Mouse (Mus musculus) spleen, adult 2 months (tissue): Measurements from ENCODE around the gene Sod3. TPM values are rescaled to one million over a fixed set of nuclear protein-coding genes. Genes with fewer than 3 reads are reported as not detected.

ENCODE experiments used
- DNase-seq, 2 experiments: peaks; one replicate each; pipeline versions ENCODE4 v3.0.0 to v3.0.0-alpha.2; 2012 to 2021; ENCODE audit warnings: low spot score in 2 of 2, low read depth in 1 of 2
- H3K27ac ChIP-seq: fragments of 200-500 bp; 2 replicates; pipeline ENCODE4 v1.5.1; 2012; ENCODE audit warnings: low read length, inconsistent platforms; ENCODE audit not compliant: insufficient read depth
- H3K27me3 ChIP-seq: fragments of 200-500 bp; 2 replicates; pipeline ENCODE4 v1.6.1; 2012; ENCODE audit warnings: mild to moderate bottlenecking, moderate library complexity, low read length, inconsistent platforms; ENCODE audit not compliant: control insufficient read depth, insufficient read depth
- H3K36me3 ChIP-seq: fragments of 200-500 bp; 2 replicates; pipeline ENCODE4 v1.6.1; 2012; ENCODE audit warnings: mild to moderate bottlenecking, low read length, inconsistent platforms; ENCODE audit not compliant: control insufficient read depth, insufficient read depth
- H3K4me1 ChIP-seq: fragments of 200-500 bp; 2 replicates; pipeline ENCODE4 v1.6.1; 2011; ENCODE audit warnings: inconsistent platforms; ENCODE audit not compliant: control insufficient read depth, insufficient read depth, insufficient read length
- H3K4me3 ChIP-seq: fragments of 200-500 bp; 2 replicates; pipeline ENCODE4 v1.5.1; 2011; ENCODE audit warnings: mild to moderate bottlenecking, inconsistent platforms; ENCODE audit not compliant: insufficient read depth, insufficient read length; ENCODE audit errors: extremely low read depth
- CTCF ChIP-seq: fragments of 200-500 bp; IDR thresholded peaks from 2 replicates; pipeline ENCODE4 v1.5.1; 2011; ENCODE audit warnings: mild to moderate bottlenecking, inconsistent platforms; ENCODE audit not compliant: insufficient read depth, insufficient read length, insufficient replicate concordance; ENCODE audit errors: extremely low read depth
- POLR2A ChIP-seq: fragments of 200-500 bp; IDR thresholded peaks from 2 replicates; pipeline ENCODE4 v1.6.1; 2011; ENCODE audit warnings: low read depth, low read length, inconsistent platforms
- WGBS: fragments of 180-500 bp; shearing (Covaris S2); methylation state at CpG from one replicate; pipeline ENCODE4 v1.1.7; 2018; 5-methylcytosine and 5-hydroxymethylcytosine counted together
- polyA plus RNA-seq: library from polyadenylated mRNA; depleted of rRNA; stranded (reverse); fragments of >200 nt; gene quantifications from 2 replicates; pipeline ENCODE4 v1.2.3, GENCODE M21; 2012; rRNA removed

Gene Sod3
- polyA plus RNA-seq, 1 experiment = 40.4 TPM

DNA sequence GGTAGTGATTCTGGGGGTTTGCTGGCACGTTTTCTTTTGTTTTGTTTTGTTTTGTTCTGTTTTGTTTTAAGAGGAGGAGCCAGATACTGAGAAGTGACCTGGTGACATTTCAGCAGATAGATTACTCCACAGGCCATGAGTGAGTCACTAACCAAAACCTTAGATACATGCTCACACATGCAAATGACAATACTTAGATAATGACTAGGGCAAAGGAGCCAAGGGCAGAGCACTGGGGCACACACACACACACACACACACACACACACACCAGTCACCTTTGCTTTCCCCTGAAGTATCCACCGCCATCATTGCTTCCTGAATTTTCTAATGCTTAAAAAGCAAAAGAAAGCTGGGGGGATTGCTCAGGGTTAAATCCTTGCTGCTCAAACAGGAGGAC, 52.9 kb downstream of the Sod3 start:
- Histone ChIP-seq H3K4me1 (no peaks in the 10 kb centered on the region), H3K4me3 (no peak overlapping the region), H3K27me3 (no peaks in the 10 kb centered on the region), H3K27ac (no peak overlapping the region), H3K36me3 (no peaks in the 10 kb centered on the region)
- WGBS = 83% methylated on average over 2 of the region's 2 CpGs
- no peak for DNase-seq
- TF ChIP-seq POLR2A (no peak), CTCF (no peak)

Other genes starting within 250 kb of the Sod3 start
- gene Dhx15, start 173.3 kb upstream of the Sod3 start, polyA plus RNA-seq = 27.8 and 31.3 TPM in 2 replicates
- gene Ccdc149, start 107.7 kb downstream of the Sod3 start, polyA plus RNA-seq = 0.27 and 0.40 TPM in 2 replicates
- 0.12 and 0.18 TPM in 2 replicates for gene Lgi2, start 202.7 kb downstream of the Sod3 start, polyA plus RNA-seq